Mouse (Mus musculus) central nervous system, embryonic 11.5 days (tissue): Measurements from ENCODE around the gene Trpc7. TPM values are rescaled to one million over a fixed set of nuclear protein-coding genes. Genes with fewer than 3 reads are reported as not detected.

Experiments used
- polyA plus RNA-seq: library from polyadenylated mRNA; depleted of rRNA; stranded (reverse); fragments of >200 nt; gene quantifications from 2 replicates; pipeline ENCODE4 v1.2.3, GENCODE M21; 2012; rRNA removed

Gene Trpc7
- polyA plus RNA-seq: 0.10 and 0.16 TPM in 2 replicates

DNA sequence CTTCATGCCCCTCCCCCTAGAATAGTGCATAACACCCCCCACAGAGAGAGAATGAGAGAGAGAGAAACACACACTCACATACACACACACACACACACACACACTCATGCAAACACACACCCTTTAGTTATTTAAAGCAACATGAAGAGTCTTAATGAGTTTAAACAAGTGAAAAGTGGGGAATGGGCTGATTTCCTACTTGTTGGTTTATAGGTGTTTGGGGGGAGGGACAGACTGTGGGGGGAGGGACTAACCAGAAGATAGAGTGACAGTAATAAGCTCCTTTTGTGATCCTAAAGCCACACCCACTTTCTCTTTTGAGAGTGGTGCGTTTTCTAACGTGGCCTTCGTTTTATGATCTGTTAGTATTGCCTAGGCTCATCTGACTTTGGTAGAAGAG is at the start of gene Trpc7:
Trpc7 (minus strand) TSS at position 101 of the 400 bp plus-strand sequence.

DNA sequence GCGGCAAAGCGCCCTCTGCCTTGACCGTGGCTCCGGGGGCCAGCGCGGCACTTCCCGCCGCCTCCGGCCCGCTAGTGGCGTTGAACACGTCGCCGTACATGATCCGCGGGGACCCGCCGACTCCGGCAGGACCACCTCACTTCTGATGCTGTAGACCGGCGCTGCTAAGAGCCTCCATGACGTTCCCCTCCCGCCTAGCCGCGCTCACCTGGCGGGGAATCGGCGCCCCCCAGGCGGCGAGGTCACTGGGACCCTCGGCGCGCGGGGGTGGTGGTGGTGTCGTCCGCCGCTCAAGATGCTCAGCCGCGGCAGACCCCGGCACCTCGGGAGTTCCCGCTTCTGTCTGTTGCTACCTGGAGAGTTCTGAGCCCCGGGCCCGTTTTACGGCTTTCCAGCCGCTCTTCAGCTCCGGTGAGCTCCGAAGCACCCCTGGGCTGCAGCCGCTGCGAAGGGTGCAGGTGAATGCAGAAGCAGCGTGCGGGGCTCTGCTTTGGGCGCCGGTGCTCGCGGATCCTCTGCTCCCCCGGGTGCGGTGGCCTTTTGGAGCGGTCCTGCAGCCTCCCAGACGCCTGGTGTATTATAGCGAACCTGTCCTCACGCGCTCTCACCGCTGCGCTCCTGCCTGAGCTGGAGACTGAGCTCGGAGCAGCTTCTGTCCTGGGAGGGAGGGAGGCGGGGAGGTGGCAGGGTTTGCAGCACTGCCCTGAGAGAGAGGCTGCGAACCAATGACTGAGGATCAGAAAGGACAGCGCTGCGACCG is 142.4 kb downstream of the Trpc7 start, which contains the start of gene Gm45623:
Gm45623 (minus strand) TSS at position 636 of the 760 bp plus-strand sequence.

Other genes with a start within 250 kb of the Trpc7 start
- 45.0 and 71.4 TPM in 2 replicates for gene Smad5, start 193.0 kb downstream of the Trpc7 start, polyA plus RNA-seq
- gene Gm45623, start 142.2 kb downstream of the Trpc7 start, polyA plus RNA-seq: 0.07 TPM in 2 replicates